Mouse (Mus musculus) ES-Bruce4 (cell line): ENCODE measurements around the gene Als2.

Experiments
- EP300 ChIP-seq: IDR thresholded peaks from 2 replicates; pipeline ENCODE4 v1.6.1; 2011; ENCODE audit warnings: low read depth, low read length; ENCODE audit not compliant: insufficient read depth
- POLR2A ChIP-seq: IDR thresholded peaks from one replicate; pipeline ENCODE4 v1.8.1; 2011; ENCODE audit warnings: low read length; ENCODE audit not compliant: insufficient read depth

DNA sequence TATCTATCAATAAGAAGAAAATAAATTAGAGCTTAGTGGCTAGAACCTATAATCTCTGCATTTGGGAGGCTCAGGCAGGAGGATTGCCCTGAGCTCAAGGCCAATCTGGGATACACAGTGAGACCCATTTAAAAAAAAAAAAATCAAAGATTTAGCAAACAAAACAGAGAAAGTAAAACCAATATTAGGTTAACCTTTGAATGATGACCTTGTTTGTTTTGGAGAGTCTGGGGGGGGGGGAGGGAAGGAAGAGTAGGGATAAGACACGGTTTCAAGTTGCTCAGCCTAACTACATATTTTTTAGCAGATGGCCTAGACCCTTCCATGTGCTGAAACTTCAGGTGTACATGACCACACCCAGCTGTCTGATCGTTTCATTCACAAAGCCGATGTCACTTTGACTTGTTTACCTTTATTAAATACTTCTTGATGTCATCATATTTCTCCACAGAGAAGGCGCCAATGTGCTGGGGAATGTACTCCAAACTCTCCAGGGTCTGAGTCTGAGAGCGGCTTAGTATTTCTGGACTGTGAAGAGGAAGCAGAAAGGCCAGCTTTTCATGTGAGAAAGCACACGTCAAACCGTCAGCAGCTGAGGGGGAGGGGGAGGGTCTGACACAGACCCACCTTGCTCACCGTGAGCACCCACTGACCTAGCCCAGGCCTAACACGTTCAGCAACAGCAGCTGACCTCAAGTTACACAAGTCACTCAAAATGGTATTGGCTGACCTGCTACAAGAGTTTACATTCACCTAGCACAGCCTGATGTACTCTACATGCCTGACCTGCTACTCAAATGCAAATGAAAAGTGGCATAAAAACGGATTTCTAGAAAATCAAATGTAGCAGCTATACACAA lies 62.3 kb downstream of the Als2 start:
- TF ChIP-seq POLR2A (no peak), EP300 (no peak)
